Mouse (Mus musculus): ENCODE data around the gene Nars2.

DNA sequence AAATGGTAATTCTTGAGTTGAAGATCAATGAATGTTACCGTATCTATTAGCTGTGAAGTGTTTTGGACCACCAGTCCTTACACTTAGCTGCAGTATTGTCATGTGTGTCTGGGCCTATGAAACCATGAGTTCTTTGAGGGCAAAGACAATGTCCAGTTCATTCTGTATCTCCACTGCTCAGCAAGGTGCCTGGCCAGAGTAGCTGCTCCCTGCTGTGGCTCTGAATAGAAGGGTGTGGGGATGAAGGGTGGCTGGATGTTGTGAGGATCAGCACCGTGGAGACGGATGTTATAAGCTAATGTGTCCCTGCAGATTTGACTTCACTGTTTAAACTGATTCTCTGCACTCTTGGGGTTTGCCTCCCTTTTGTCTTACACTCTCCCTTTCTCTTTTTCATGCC, 45.9 kb upstream of the Nars2 start:
- TF ChIP-seq CTCF (IDR thresholded peaks at IDR 0.05) (no peak), EP300 (IDR thresholded peaks at IDR 0.05; ENCODE audit: insufficient read depth, low read depth, low read length) (no peak), POLR2A (IDR thresholded peaks at IDR 0.05; ENCODE audit: insufficient read depth, low read depth, low read length) (no peak)

Data from heart, adult 2 months (tissue).